Mouse (Mus musculus): ENCODE measurements around the gene Cks2. TPM values are rescaled to one million over a fixed set of nuclear protein-coding genes. Genes with fewer than 3 reads are reported as not detected.

The Cks2 gene
- total and polyA plus RNA-seq, 3 experiments: 0.50 to 1.6 (median 1.2) TPM

DNA sequence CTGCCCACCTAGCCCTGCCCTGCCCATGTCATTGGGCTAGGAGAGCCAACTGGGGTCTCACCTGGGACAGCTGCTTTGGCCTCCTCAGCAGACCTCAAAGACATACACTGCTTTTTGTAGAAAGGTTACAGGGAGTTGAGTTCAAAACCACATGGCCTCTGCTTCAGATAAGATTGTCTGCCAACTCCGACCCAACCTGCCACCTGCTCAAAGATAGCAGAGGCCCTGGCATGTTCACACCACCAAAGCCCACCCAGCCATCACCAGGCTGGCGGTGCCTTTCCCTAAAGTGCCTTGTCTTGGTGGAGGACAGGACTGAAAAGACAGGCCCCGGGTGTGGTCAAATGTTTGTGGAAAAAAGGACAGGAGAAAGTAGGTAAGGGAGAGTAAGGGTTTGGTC, 53.3 kb downstream of the Cks2 start:
- Histone ChIP-seq H3K27ac (no peak overlapping the region), H3K4me3 (no peak overlapping the region), H3K4me1 (ENCODE audit: control insufficient read depth, insufficient read depth, low read length) (peaks cover 6% of the 10 kb centered on the region; the same call in 1 of the 2 replicates), H3K27me3 (ENCODE audit: control insufficient read depth, insufficient read depth, low read length) (no peaks in the 10 kb centered on the region), H3K9ac (ENCODE audit: low read depth, low read length) (no peak overlapping the region), H3K36me3 (ENCODE audit: control insufficient read depth, insufficient read depth, low read length) (no peaks in the 10 kb centered on the region), H3K79me2 (replicated peaks; ENCODE audit: control insufficient read depth, insufficient read depth, low read length) (no peaks in the 10 kb centered on the region)
- no peak for DNase-seq
- 62% methylated on average over 3 of the region's 3 CpGs for WGBS
- TF ChIP-seq POLR2A (IDR thresholded peaks at IDR 0.05; ENCODE audit: insufficient read depth, low read depth, low read length) (no peak), CTCF (IDR thresholded peaks at IDR 0.05) (no peak), EP300 (IDR thresholded peaks at IDR 0.05; ENCODE audit: insufficient read depth, low read depth, low read length) (no peak)
- intact Hi-C loops (cut with DNase I): no loop called here

Other genes with a start within 250 kb of the Cks2 start
- 10 to 100 TPM; 12.2 to 16.4 TPM for gene S1pr3, start 236.6 kb upstream of the Cks2 start, total RNA-seq (2021)
- 16.3 and 25.5 TPM in 2 replicates for gene S1pr3, start 236.6 kb upstream of the Cks2 start, polyA plus RNA-seq (2012; rRNA removed)
- 1 to 10 TPM in 1 of 2 experiments, under 1 TPM in 1; 0.91 to 2.1 TPM for gene Shc3, start 75.8 kb upstream of the Cks2 start, total RNA-seq (2021)
- gene Shc3, start 75.8 kb upstream of the Cks2 start, polyA plus RNA-seq (2012; rRNA removed): 0.80 and 1.2 TPM in 2 replicates
- 10 to 100 TPM; 11.1 to 11.5 TPM for gene Secisbp2, start 6.5 kb downstream of the Cks2 start, total RNA-seq (2021)
- gene Secisbp2, start 6.5 kb downstream of the Cks2 start, polyA plus RNA-seq (2012; rRNA removed): 15.3 and 20.6 TPM in 2 replicates
- gene Sema4d, start 148.5 kb downstream of the Cks2 start, total RNA-seq (2021): 10 to 100 TPM; 52.2 to 67.6 TPM
- gene Sema4d, start 148.5 kb downstream of the Cks2 start, polyA plus RNA-seq (2012; rRNA removed): 51.7 and 52.2 TPM in 2 replicates
- gene Gadd45g, start 201.4 kb downstream of the Cks2 start, total RNA-seq (2021): 10 to 100 TPM in 1 of 2 experiments, 1 to 10 TPM in 1; 8.2 to 19.0 TPM
- 19.7 and 24.3 TPM in 2 replicates for gene Gadd45g, start 201.4 kb downstream of the Cks2 start, polyA plus RNA-seq (2012; rRNA removed)